Mouse (Mus musculus) limb, embryonic 13.5 days (tissue): ENCODE data around the gene Spata45. TPM values are rescaled to one million over a fixed set of nuclear protein-coding genes. Genes with fewer than 3 reads are reported as not detected.
"Not testable (repeated sequence)": the region's sequence is repeated elsewhere in the genome, so short reads cannot be mapped to it uniquely, and the experiment has no call there.

ENCODE experiments used
- ATAC-seq: fragments of 200-750 bp; cut with Nextera tagmentation; 2 replicates; pipeline ENCODE4 v1.8.0; 2017; ENCODE audit warnings: low read depth, moderate number of reproducible peaks, moderate TSS enrichment; ENCODE audit not compliant: low FRiP score
- H3K27ac ChIP-seq: fragments of 300-500 bp; sonication (generic); 2 replicates; pipeline ENCODE4 v1.5.1; 2015; ENCODE audit warnings: inconsistent platforms, mild to moderate bottlenecking, moderate library complexity
- H3K27me3 ChIP-seq: fragments of 300-500 bp; sonication (generic); 2 replicates; pipeline ENCODE4 v1.6.1; 2015; ENCODE audit warnings: mild to moderate bottlenecking, inconsistent platforms
- H3K36me3 ChIP-seq: fragments of 300-500 bp; sonication (generic); 2 replicates; pipeline ENCODE4 v1.6.1; 2015; ENCODE audit warnings: inconsistent platforms, mild to moderate bottlenecking, moderate library complexity
- H3K4me1 ChIP-seq: fragments of 300-500 bp; sonication (generic); 2 replicates; pipeline ENCODE4 v1.6.1; 2015; ENCODE audit warnings: inconsistent platforms
- H3K4me2 ChIP-seq: fragments of 300-500 bp; sonication (generic); replicated peaks from 2 replicates; pipeline ENCODE4 v1.6.1; 2015; ENCODE audit warnings: inconsistent platforms, mild to moderate bottlenecking, moderate library complexity
- H3K4me3 ChIP-seq: fragments of 300-500 bp; sonication (generic); 2 replicates; pipeline ENCODE4 v1.5.1; 2015; ENCODE audit warnings: moderate library complexity, mild to moderate bottlenecking, inconsistent platforms
- H3K9ac ChIP-seq: fragments of 300-500 bp; sonication (generic); 2 replicates; pipeline ENCODE4 v1.6.1; 2015; ENCODE audit warnings: mild to moderate bottlenecking, inconsistent platforms
- H3K9me3 ChIP-seq: fragments of 300-500 bp; sonication (generic); 2 replicates; pipeline ENCODE4 v1.6.1; 2016; ENCODE audit warnings: inconsistent platforms
- WGBS: fragments of 180-500 bp; shearing (Covaris S2); methylation state at CpG from one replicate; pipeline ENCODE4 v1.1.7; 2015; 5-methylcytosine and 5-hydroxymethylcytosine counted together
- polyA plus RNA-seq: library from polyadenylated mRNA; unstranded; fragments of >200 nt; fragmentation: Nextera tagmentation; extraction: Ambion mirVana; gene quantifications from 2 replicates; pipeline ENCODE4 v1.2.1, GENCODE M21; 2015

Gene Spata45
- polyA plus RNA-seq, 1 experiment from 2014 or later: not detected

DNA sequence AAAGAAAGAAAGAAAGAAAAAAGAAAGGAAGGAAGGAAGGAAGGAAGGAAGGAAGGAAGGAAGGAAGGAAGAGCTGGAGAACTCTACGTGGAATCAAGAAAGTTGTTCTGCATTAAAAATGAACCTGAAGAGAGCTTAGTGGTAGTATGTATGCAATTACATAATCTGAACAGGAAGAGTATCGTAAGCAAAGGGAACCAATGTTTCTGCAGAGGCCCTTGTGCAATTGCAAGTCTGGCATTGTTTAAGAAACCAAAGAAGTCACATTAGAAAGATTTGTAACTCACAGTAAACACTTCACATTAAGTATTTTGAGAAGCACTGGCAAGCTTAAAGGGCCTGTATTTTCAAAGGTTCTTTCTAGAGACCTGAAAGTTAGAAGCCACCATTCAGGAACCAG, 13.3 kb upstream of the Spata45 start:
- ATAC-seq: no peak
- no peaks in the 10 kb centered on the region for H3K9me3 ChIP-seq
- H3K27me3 ChIP-seq: no peaks in the 10 kb centered on the region
- 73% methylated on average over 2 of the region's 2 CpGs for WGBS
- H3K4me1 ChIP-seq: peaks cover 18% of the 10 kb centered on the region
- no peak overlapping the region for H3K27ac ChIP-seq
- no peak overlapping the region for H3K4me3 ChIP-seq
- peaks cover 5% of the 10 kb centered on the region for H3K36me3 ChIP-seq
- H3K4me2 ChIP-seq: no peak overlapping the region
- no peak overlapping the region for H3K9ac ChIP-seq

DNA sequence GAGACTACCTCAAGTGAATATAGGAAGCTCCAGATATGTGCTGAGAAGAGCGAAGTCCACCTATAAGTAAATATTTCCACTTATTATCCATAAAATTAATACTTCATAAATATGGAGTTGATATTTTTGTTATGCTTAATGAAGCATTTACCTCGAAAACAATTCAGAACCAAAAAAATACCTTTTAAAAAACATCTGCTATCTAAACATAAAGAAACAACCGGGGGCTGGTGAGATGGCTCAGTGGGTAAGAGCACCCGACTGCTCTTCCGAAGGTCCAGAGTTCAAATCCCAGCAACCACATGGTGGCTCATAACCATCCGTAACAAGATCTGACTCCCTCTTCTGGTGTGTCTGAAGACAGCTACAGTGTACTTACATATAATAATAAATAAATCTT, 12.6 kb upstream of the Spata45 start:
- H3K9ac ChIP-seq, H3K4me2 ChIP-seq, H3K36me3 ChIP-seq, H3K4me3 ChIP-seq, ATAC-seq, H3K9me3 ChIP-seq, H3K27me3 ChIP-seq, H3K27ac ChIP-seq: not testable (repeated sequence)
- WGBS: 91% methylated on average over 6 of the region's 6 CpGs
- H3K4me1 ChIP-seq: peaks cover 18% of the 10 kb centered on the region

DNA sequence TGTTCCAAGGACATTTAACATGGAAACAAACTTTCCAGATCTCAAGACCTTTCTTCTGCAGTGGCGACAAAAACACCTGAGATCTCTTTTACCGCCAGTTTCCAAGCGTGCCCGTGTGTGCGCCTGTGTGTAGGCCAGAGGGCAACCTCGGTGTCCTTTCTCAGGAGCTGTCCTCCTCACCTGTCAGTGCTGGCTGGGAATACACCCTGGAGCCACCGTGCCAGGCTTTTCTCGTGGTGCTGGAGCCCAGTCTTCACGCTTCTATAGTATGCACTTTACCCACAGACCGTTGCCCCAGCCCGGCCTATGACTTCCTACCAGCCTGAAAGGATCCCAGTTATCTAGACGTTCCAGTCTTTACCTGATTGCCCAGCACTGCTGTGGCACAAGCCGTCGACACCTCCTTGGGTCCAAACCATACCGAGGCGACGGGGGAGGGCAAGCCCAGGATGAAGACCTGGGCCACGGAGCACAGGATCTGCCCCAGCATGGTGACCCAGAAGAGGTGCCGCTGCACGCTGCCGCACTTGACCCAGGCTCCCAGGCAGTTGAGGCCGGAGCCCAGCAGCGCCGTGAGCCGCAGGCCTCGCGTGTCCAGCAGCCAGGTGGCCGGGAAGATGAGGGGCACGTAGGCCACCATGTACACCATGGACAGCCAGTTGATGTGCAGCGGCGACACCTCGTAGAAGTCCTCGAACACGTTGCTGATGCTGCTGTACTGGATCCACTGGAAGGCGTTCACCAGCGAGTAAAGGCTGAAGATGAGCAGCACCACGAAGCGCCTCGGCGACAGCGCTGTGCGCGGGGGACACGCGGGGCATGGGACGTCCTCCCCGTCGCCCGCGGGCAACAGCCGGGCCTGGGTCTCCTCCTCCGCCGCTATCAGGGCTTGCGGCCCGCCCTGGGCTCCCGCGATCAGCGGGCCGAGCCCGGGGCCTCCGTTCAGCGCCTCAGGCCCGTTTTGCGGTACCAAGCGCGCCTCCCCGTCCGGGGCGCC, 11.1 kb upstream of the Spata45 start:
- Histone ChIP-seq H3K4me3 (peak overlapping the region; percentile 75), H3K9me3 (no peaks in the 10 kb centered on the region), H3K4me2 (peak overlapping the region; percentile 98), H3K9ac (peak overlapping the region; percentile 81), H3K36me3 (peaks cover 5% of the 10 kb centered on the region), H3K27me3 (no peaks in the 10 kb centered on the region), H3K4me1 (peaks cover 18% of the 10 kb centered on the region), H3K27ac (peak overlapping the region; percentile 70)
- no peak; the same call in none of the 2 replicates for ATAC-seq
- WGBS: 2% methylated on average over 69 of the region's 69 CpGs

GRCm38 (mm10) chr1:191026021-191026713, 10.3 kb upstream of the Spata45 start, which contains the start of gene Flvcr1:
Gene Flvcr1 (minus strand): TSS chr1:191026158.
- Histone ChIP-seq H3K27ac (peak within 1 kb of the TSS; percentile 79), H3K36me3 (peaks cover 5% of the 10 kb centered on the region), H3K4me1 (peaks cover 18% of the 10 kb centered on the region), H3K4me2 (peak within 1 kb of the TSS; percentile 98), H3K9me3 (no peaks in the 10 kb centered on the region), H3K4me3 (peak within 1 kb of the TSS; percentile 75), H3K9ac (peak within 1 kb of the TSS; percentile 81), H3K27me3 (no peaks in the 10 kb centered on the region)
- under 1% methylated on average over 50 of the region's 50 CpGs for WGBS
- ATAC-seq: peak; percentile 99

DNA sequence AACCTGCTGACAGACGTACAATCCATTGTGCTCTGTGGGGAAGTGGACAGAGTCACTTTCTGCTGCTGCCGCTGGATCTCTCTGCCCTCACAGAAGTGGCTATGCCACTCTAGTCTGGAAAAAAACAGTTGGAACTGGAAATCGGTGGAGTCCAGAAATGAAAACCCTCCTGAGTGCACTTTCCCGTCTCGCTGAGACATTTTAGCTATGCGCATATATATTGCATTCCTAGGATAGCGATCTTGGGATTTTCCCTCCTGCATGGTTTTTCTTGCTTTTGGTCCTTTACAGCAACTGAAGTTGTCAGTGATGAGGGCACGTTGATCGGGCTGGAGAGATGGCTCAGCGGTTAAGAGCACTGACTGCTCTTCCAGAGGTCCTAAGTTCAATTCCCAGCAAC, 6.3 kb upstream of the Spata45 start:
- H3K27ac ChIP-seq: no peak overlapping the region
- H3K4me3 ChIP-seq: no peak overlapping the region
- H3K27me3 ChIP-seq: no peaks in the 10 kb centered on the region
- no peaks in the 10 kb centered on the region for H3K36me3 ChIP-seq
- no peaks in the 10 kb centered on the region for H3K9me3 ChIP-seq
- H3K9ac ChIP-seq: no peak overlapping the region
- no peak for ATAC-seq
- peaks cover 9% of the 10 kb centered on the region for H3K4me1 ChIP-seq
- H3K4me2 ChIP-seq: no peak overlapping the region
- WGBS: 77% methylated on average over 10 of the region's 10 CpGs

DNA sequence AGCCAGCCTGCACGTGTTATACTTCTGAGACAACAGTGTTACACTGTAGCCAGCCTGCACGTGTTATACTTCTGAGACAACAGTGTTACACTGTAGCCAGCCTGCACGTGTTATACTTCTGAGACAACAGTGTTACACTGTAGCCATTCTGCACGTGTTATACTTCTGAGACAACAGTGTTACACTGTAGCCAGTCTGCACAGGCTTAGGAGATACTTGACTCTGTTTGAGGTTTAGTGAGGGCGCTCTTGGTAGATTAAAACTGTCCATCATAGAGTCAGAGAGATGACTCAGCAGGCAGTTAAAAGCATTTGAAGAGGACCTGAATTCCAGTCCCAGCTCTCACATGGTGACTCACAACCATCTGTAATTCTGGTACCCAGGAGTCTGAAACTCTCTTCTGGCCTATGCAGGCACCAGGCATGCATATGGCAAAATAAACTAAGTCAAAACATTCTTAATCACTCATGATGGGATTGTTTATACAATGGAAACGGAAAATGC, 5.5 kb upstream of the Spata45 start:
- WGBS: 82% methylated on average over 6 of the region's 6 CpGs
- ATAC-seq: not testable (repeated sequence)

DNA sequence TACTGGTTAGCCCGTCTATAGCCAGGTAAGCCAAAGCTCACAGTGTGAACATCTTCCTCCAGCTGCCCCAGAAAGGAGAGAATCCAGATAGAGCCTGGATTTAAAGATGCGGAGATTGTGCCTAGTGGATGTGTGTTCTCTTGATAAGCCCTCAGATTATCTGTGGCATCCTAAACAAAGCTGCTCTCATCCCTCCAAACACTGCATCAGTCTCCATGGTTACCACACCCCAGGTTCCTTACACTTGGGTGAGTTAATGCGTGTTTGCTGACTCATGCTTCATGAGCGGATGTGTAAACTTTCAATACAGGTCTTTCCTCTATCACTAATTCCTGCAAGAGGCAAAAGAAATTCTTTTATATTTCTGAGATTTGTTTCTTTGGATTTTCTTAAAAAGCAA, 790 bp upstream of the Spata45 start:
- WGBS: 48% methylated on average over 4 of the region's 4 CpGs
- H3K9ac ChIP-seq: no peak overlapping the region
- no peak overlapping the region for H3K4me2 ChIP-seq
- no peaks in the 10 kb centered on the region for H3K9me3 ChIP-seq
- ATAC-seq: no peak
- H3K4me1 ChIP-seq: no peaks in the 10 kb centered on the region
- no peak overlapping the region for H3K27ac ChIP-seq
- H3K4me3 ChIP-seq: no peak overlapping the region
- no peaks in the 10 kb centered on the region for H3K27me3 ChIP-seq
- H3K36me3 ChIP-seq: no peaks in the 10 kb centered on the region

More for the DNA sequence above, 5.5 kb upstream of the Spata45 start:
- H3K27me3 ChIP-seq, H3K9ac ChIP-seq, H3K27ac ChIP-seq, H3K4me2 ChIP-seq, H3K36me3 ChIP-seq, H3K9me3 ChIP-seq, H3K4me1 ChIP-seq, H3K4me3 ChIP-seq: not testable (repeated sequence)

GRCm38 (mm10) chr1:191037999-191038398, 1.6 kb downstream of the Spata45 start:
- Histone ChIP-seq H3K9ac (no peak overlapping the region), H3K4me2 (no peak overlapping the region), H3K27ac (no peak overlapping the region), H3K4me1 (no peaks in the 10 kb centered on the region), H3K36me3 (no peaks in the 10 kb centered on the region), H3K9me3 (no peaks in the 10 kb centered on the region), H3K4me3 (no peak overlapping the region), H3K27me3 (no peaks in the 10 kb centered on the region)
- ATAC-seq: no peak
- 91% methylated on average over 4 of the region's 4 CpGs for WGBS

- H3K9ac ChIP-seq: no peak overlapping the region
- H3K4me2 ChIP-seq: no peak overlapping the region
- no peak overlapping the region for H3K27ac ChIP-seq
Measured at GRCm38 (mm10) chr1:191041352-191041751, 4.9 kb downstream of the Spata45 start.

DNA sequence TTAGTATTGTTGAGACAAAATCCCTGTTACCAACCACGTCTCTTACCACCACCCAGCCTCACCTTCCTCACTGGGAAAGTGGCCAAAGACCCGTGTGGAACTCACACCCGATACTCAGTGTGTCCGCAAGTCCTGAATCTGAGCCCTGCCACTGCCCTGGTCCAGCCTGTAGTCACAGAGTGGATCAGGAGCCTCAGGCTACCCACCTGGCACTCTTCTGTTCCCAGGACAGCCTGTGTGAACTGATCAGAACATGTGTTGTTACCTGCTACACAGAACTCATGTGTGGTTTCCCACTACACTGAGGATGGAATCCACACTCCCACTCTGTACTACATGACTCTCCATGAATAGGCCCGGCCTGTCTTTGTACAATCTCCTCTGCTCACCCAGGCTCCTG, 5.7 kb downstream of the Spata45 start:
- Histone ChIP-seq H3K36me3 (no peaks in the 10 kb centered on the region), H3K9ac (no peak overlapping the region), H3K27me3 (no peaks in the 10 kb centered on the region), H3K27ac (no peak overlapping the region), H3K4me2 (no peak overlapping the region), H3K4me1 (no peaks in the 10 kb centered on the region), H3K9me3 (no peaks in the 10 kb centered on the region), H3K4me3 (no peak overlapping the region)
- no peak for ATAC-seq
- 79% methylated on average over 5 of the region's 5 CpGs for WGBS

More at GRCm38 (mm10) chr1:191041352-191041751, 4.9 kb downstream of the Spata45 start:
- Histone ChIP-seq H3K27me3 (no peaks in the 10 kb centered on the region), H3K9me3 (no peaks in the 10 kb centered on the region), H3K4me3 (no peak overlapping the region), H3K36me3 (no peaks in the 10 kb centered on the region), H3K4me1 (no peaks in the 10 kb centered on the region)
- no peak for ATAC-seq

- no peak for ATAC-seq
- 83% methylated on average over 3 of the region's 3 CpGs for WGBS
- no peaks in the 10 kb centered on the region for H3K9me3 ChIP-seq
- no peaks in the 10 kb centered on the region for H3K4me1 ChIP-seq
- no peaks in the 10 kb centered on the region for H3K27me3 ChIP-seq
- no peak overlapping the region for H3K4me2 ChIP-seq
- H3K9ac ChIP-seq: no peak overlapping the region
- no peak overlapping the region for H3K4me3 ChIP-seq
- H3K27ac ChIP-seq: no peak overlapping the region
- H3K36me3 ChIP-seq: no peaks in the 10 kb centered on the region
Measured at GRCm38 (mm10) chr1:191042688-191043087, 6.2 kb downstream of the Spata45 start.

- Histone ChIP-seq H3K9me3 (no peaks in the 10 kb centered on the region), H3K4me3 (no peak overlapping the region), H3K36me3 (no peaks in the 10 kb centered on the region), H3K4me2 (no peak overlapping the region), H3K9ac (no peak overlapping the region; the same call in 1 of the 2 replicates), H3K27ac (no peak overlapping the region), H3K27me3 (no peaks in the 10 kb centered on the region), H3K4me1 (no peaks in the 10 kb centered on the region)
- no peak for ATAC-seq
- 95% methylated on average over 2 of the region's 2 CpGs for WGBS
Measured at GRCm38 (mm10) chr1:191045264-191045663, 8.8 kb downstream of the Spata45 start.
